Mouse (Mus musculus): ENCODE results near the gene Sgo1.

The Sgo1 gene

DNA sequence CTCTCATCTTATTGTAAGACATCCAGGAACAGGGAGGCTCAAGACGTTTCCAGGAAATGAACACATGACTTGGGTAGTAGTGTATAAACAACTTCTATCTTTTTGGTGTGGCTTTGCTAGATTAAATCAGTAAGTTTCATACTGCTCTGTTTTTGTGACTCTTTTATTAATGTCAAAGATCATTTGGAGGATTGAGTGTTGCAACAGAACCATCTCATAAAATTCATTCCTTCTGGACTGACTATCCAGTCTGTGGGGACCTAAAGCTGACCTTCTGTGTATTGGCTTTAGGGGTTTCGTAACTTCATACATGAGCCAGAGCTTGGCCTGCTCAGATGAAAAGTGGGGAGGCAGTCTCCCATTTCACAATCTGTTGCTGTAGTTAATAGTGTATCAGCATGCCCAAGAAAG lies 38.9 kb downstream of the Sgo1 start:
- DNase-seq (ENCODE audit: low spot score in 2 of 2) = no peak

DNA sequence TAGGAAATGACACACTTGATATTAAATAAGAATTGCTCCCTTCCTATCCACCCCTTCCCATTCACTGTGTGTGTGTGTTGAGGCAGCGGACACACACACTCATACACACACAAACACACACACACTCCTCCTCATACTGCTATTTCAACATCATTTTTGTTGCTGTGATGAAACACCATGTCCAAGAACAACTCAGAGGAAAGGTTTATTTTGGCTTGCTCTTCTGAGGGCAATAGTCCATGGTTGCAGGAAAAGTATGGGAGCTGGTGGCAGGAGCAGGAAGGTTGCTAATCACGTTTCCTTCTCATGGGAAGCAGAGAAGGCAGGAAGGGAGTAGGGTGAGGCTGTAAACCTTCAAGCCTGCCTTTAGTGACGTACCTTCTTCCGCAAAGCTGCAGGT lies 45.8 kb downstream of the Sgo1 start:
- DNase-seq (ENCODE audit: low spot score in 2 of 2) = no peak

DNA sequence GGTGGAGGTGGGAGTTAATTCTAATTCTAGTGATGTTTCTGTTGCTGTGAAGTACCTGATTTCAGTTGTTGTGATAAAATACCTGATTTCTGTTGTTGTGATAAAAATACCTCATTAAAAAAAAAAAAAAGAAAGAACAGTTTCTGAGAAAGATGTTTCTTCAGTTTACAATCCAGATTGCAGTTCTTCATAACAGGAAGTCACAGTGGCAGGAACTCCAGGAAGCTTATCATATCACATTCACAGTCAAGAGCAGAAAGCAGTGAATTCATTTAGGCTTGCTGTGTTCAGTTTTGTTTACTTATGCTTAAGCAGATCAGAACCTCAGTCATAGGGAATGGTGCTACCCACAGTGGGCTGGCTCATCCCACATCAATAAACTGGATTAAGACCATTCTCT lies 57.8 kb downstream of the Sgo1 start:
- no peak for DNase-seq (ENCODE audit: low spot score in 2 of 2)

DNA sequence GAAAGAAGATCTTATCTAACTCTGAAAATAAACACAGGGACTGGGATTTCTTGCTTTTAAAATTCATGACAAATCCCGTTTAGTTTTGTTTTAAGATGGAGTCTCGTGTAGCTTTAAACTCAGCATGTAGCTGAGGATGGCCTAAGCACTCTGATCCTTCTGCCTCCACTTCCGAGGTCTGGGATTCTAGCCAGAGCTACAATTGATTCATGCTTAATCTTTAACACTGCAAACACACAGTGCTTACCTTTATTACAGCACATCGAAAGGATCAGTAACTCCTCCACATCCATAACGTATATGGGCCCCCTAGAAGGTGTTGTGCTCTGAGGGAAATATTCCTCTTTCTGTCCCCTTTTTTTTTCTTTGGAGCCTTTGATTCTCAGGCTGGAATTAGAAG lies 61.0 kb downstream of the Sgo1 start:
- no peak for DNase-seq (ENCODE audit: low spot score in 2 of 2)

DNA sequence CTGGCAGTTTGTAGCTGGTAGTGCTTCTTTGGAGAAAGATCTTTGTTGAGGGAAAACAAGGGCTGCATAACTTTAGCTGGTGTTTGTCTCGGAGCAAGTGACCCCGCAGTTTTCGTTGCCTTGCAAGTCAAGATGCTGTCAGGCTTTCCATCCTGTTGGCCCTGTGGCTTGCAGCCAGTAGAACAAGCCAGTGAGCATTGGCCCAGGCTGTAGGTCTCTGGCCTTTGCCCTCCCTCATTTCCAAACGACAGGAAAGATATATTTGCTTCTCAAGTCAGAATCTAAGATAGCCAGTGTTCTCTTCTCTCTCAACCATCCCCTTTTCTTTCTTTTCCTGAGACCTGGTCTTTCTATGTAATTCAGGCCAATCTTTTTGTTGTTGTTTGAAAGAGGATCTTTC lies 61.6 kb downstream of the Sgo1 start:
- no peak for DNase-seq (ENCODE audit: low spot score in 2 of 2)

DNA sequence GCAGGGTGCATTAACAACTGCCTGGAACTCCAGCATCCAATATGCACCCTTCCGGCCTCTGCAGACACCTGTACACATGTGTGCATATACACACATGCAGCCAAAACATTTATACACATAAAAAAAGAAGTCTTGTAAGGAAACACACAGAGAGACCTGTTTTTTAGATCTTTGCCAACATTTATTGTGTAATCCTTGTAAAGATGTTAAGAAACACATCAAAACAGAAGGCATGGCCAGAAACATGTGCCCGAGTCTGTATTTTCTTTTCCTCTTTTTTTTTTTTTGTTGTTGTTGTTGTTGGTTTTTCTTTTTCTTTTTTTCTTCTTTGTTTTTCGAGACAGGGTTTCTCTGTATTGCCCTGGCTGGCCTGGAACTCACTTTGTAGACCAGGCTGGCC lies 63.0 kb downstream of the Sgo1 start:
- no peak for DNase-seq (ENCODE audit: low spot score in 2 of 2)

Measured in cerebellum, postnatal 4 days (tissue).